Mouse (Mus musculus): ENCODE data around the gene Nudt16. TPM values are rescaled to one million over a fixed set of nuclear protein-coding genes. Genes with fewer than 3 reads are reported as not detected.

Nudt16 gene
- 10 to 100 TPM; 40.0 to 55.9 TPM for polyA plus RNA-seq (2017; shearing (Covaris generic))

GRCm38 (mm10) chr9:105131253-105132001 is at the start of gene Nudt16:
Gene Nudt16, minus strand, starts transcription at chr9:105131824.

DNA sequence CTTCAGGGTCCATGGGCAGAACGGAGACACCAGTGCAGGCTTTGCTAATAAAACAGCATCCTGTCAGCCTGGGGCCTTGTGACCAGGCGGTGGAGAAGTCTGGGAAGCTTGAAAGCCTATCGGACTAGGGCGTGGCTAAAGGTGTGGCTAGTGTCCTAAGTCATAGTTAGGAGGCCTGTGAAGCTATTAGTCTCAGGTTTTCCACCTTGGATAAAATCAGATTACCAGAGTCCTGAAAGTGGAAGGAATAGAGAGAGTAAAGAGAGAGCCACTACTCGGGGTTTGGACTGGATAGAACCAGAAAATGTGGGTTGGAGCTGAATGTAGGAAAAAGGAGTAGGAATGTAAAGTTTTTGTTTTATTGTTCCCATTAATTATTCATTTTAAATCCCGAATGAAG is 13.4 kb upstream of the Nudt16 start, which contains the start of gene 1700080E11Rik:
TSS of gene 1700080E11Rik (minus strand) at position 101 of the 400 bp plus-strand sequence.

Other genes starting within 250 kb of the Nudt16 start
- 10 to 100 TPM; 70.3 to 70.8 TPM for gene Mrpl3, start 78.6 kb downstream of the Nudt16 start, polyA plus RNA-seq (2017; shearing (Covaris generic))
- gene 1700080E11Rik, start 13.3 kb upstream of the Nudt16 start, polyA plus RNA-seq (2017; shearing (Covaris generic)) = not detected